ENCODE assay signal across 9 mouse cellular contexts in genomic region chr8:11253556-11253955, GRCm38 (mm10). TPM values are rescaled to one million over a fixed set of nuclear protein-coding genes. Genes with fewer than 3 reads are reported as not detected.
A peak's percentile ranks its signal among the peaks of the same experiment; 100 is the strongest.
DNase-seq lines count a peak whose midpoint lies in the region; ATAC-seq and TF ChIP-seq lines count a peak whose summit lies in the region.
"Had no signal": no experiment of that assay in that cellular context is flagged by ENCODE, and none has a peak within 500 bp of the region (broad histone marks: within the 10 kb centered on the region; RNA-seq: fewer than 3 reads in every experiment).

No protein-coding gene starts in this region.

- H3K36me3 ChIP-seq in C2C12 (ENCODE audit: control insufficient read depth, insufficient read depth) = no peaks in the 10 kb centered on the region
- H3K36me3 ChIP-seq in forebrain, embryonic 10.5 days (replicated peaks) = no peaks in the 10 kb centered on the region
- no peaks in the 10 kb centered on the region for H3K36me3 ChIP-seq in heart, embryonic 14.5 days (ENCODE audit: control insufficient read depth, insufficient read depth, low read length)
- no peaks in the 10 kb centered on the region for H3K36me3 ChIP-seq in liver, postnatal 0 days (replicated peaks; ENCODE audit: insufficient read depth, low read length)

- peaks cover 2% of the 10 kb centered on the region for H3K79me3 ChIP-seq in C2C12 (ENCODE audit: low read depth)

- no peak for TF ChIP-seq POLR2A in bone marrow macrophage, adult 2 months (IDR thresholded peaks at IDR 0.05; ENCODE audit: borderline replicate concordance, low read depth, low read length)

- H3K9me3 ChIP-seq in forebrain, embryonic 10.5 days = no peaks in the 10 kb centered on the region
- no peaks in the 10 kb centered on the region for H3K9me3 ChIP-seq in heart, embryonic 14.5 days (ENCODE audit: control insufficient read depth, low read length)
- H3K9me3 ChIP-seq in liver, postnatal 0 days (ENCODE audit: low read length) = no peaks in the 10 kb centered on the region

- peak; percentile 81 for DNase-seq in forebrain, embryonic 10.5 days (ENCODE audit: extremely low spot score, low spot score)
- peak; percentile 83 to 92 for DNase-seq in kidney, postnatal 25 days
- peak; percentile 81 for DNase-seq in liver, postnatal 0 days
- DNase-seq in ovary, postnatal 10 days (ENCODE audit: low spot score) = peak; percentile 64
- peak; percentile 16 to 60 for DNase-seq in thymus, postnatal 10 days (ENCODE audit: low spot score in 2 of 2)

- no peak overlapping the region for H3K4me2 ChIP-seq in heart, embryonic 14.5 days (ENCODE audit: low read length)
- no peak overlapping the region for H3K4me2 ChIP-seq in liver, postnatal 0 days (ENCODE audit: low read depth, low read length)

- no peak overlapping the region for H3K27ac ChIP-seq in bone marrow macrophage, adult 2 months (ENCODE audit: insufficient read depth, low read depth, low read length)
- H3K27ac ChIP-seq in forebrain, embryonic 10.5 days = no peak overlapping the region
- peak overlapping the region in 1 of 2 experiments; percentile 73; a peak in 2 of 4 replicates for H3K27ac ChIP-seq in heart, embryonic 14.5 days (replicated peaks in 1 of 2; ENCODE audit: control insufficient read depth in 1 of 2, insufficient read depth in 1 of 2, low read depth in 2 of 2, low read length in 2 of 2)
- no peak overlapping the region for H3K27ac ChIP-seq in liver, postnatal 0 days (ENCODE audit: low read depth)

- H3K27me3 ChIP-seq in C2C12 (ENCODE audit: control insufficient read depth, insufficient read depth, insufficient read length) = no peaks in the 10 kb centered on the region
- no peaks in the 10 kb centered on the region for H3K27me3 ChIP-seq in forebrain, embryonic 10.5 days (ENCODE audit: poor library complexity, severe bottlenecking)
- no peaks in the 10 kb centered on the region for H3K27me3 ChIP-seq in heart, embryonic 14.5 days (ENCODE audit: control insufficient read depth, insufficient read depth, low read length)
- no peaks in the 10 kb centered on the region for H3K27me3 ChIP-seq in liver, postnatal 0 days (ENCODE audit: insufficient read depth, low read length)

- ATAC-seq in heart, embryonic 14.5 days (ENCODE audit: insufficient number of reproducible peaks, insufficient read depth, low FRiP score, low read depth) = 0 out of 2 replicates have a peak, but pooled peaks have one; percentile 4
- ATAC-seq in liver, postnatal 0 days = no peak

- peaks cover 53% of the 10 kb centered on the region for H3K79me2 ChIP-seq in C2C12 (ENCODE audit: control insufficient read depth, insufficient read depth)

- peak; percentile 89 for TF ChIP-seq CTCF in C2C12 (IDR thresholded peaks at IDR 0.05; ENCODE audit: control insufficient read depth, insufficient read depth, insufficient read length)
- TF ChIP-seq CTCF in bone marrow macrophage, adult 2 months (IDR thresholded peaks at IDR 0.05; ENCODE audit: low read depth, low read length) = peak; percentile 98
- peak; percentile 96 for TF ChIP-seq CTCF in liver, postnatal 0 days (IDR thresholded peaks at IDR 0.05; ENCODE audit: low read depth)

- 74% methylated on average over 1 of the region's 1 CpGs for WGBS in forebrain, embryonic 10.5 days
- 64% methylated on average over 1 of the region's 1 CpGs for WGBS in heart, embryonic 14.5 days
- 69% methylated on average over 1 of the region's 1 CpGs for WGBS in liver, postnatal 0 days (ENCODE audit: insufficient replicate concordance)

- no peak overlapping the region for H3K4me3 ChIP-seq in C2C12 (ENCODE audit: insufficient read depth, poor library complexity, severe bottlenecking)
- H3K4me3 ChIP-seq in bone marrow macrophage, adult 2 months (ENCODE audit: insufficient read depth, low read length) = no peak overlapping the region
- H3K4me3 ChIP-seq in forebrain, embryonic 10.5 days = no peak overlapping the region
- no peak overlapping the region for H3K4me3 ChIP-seq in heart, embryonic 14.5 days (ENCODE audit: control insufficient read depth in 1 of 2, insufficient read depth in 1 of 2, low read depth in 1 of 2, low read length in 2 of 2)
- H3K4me3 ChIP-seq in liver, postnatal 0 days (ENCODE audit: low read depth, low read length) = no peak overlapping the region
- H3K4me3 ChIP-seq: erythroblast, embryonic 14.5 days had no signal

- TF ChIP-seq EP300 in liver, postnatal 0 days (IDR thresholded peaks at IDR 0.05; ENCODE audit: low read depth) = no peak

- no peak overlapping the region for H3ac ChIP-seq in C2C12 (ENCODE audit: control insufficient read depth, insufficient read length, low read depth)

- no peak overlapping the region for H3K9ac ChIP-seq in heart, embryonic 14.5 days (ENCODE audit: low read length)
- H3K9ac ChIP-seq in liver, postnatal 0 days (replicated peaks) = no peak overlapping the region

- peaks cover 19% of the 10 kb centered on the region for H3K4me1 ChIP-seq in bone marrow macrophage, adult 2 months (ENCODE audit: control insufficient read depth, insufficient read depth, low read length)
- H3K4me1 ChIP-seq in forebrain, embryonic 10.5 days = peaks cover 16% of the 10 kb centered on the region
- peaks cover 41 to 80% of the 10 kb centered on the region in 2 experiments for H3K4me1 ChIP-seq in heart, embryonic 14.5 days (ENCODE audit: control insufficient read depth in 2 of 2, insufficient read depth in 2 of 2, low read length in 2 of 2)
- peaks cover 17% of the 10 kb centered on the region for H3K4me1 ChIP-seq in liver, postnatal 0 days (ENCODE audit: insufficient read depth)

TF ChIP-seq in C2C12, 6 proteins besides CTCF, POLR2A, EP300 and RAD21:
- TF ChIP-seq FOSL1 (IDR thresholded peaks at IDR 0.05; ENCODE audit: insufficient read depth, low read length, poor library complexity, severe bottlenecking) (no peak), MAX (IDR thresholded peaks at IDR 0.05) (no peak), USF1 (IDR thresholded peaks at IDR 0.05; ENCODE audit: low read depth) (no peak), CEBPB (IDR thresholded peaks at IDR 0.05; ENCODE audit: low read depth) (no peak), MYOG (IDR thresholded peaks at IDR 0.05; ENCODE audit: control insufficient read depth, extremely low read depth, insufficient read length) (no peak), MYOD1 (IDR thresholded peaks at IDR 0.05; ENCODE audit: control insufficient read depth, insufficient read length, low read depth) (peak; percentile 54)
TF ChIP-seq in C2C12: peak in this region for 1.

RNA-seq across cellular contexts. Expression of gene Col4a2, which starts 59.0 kb away (rescaled TPM):
- 68.8 TPM for polyA plus RNA-seq in C2C12 (2012; fragmentation: generic; extraction: Trizol)
- polyA plus RNA-seq in bone marrow macrophage, adult 2 months (2012; ENCODE audit: insufficient read depth, insufficient read length, missing spikeins) = 2.6 and 2.7 TPM in 2 replicates
- 47.1 and 49.4 TPM in 2 replicates for polyA plus RNA-seq in forebrain, embryonic 10.5 days (2016; fragmentation: Nextera tagmentation; extraction: Ambion mirVana)
- polyA plus RNA-seq in heart, embryonic 14.5 days (2014; fragmentation: Nextera tagmentation; extraction: Ambion mirVana) = 77.7 and 80.3 TPM in 2 replicates
- polyA plus RNA-seq in liver, postnatal 0 days (2015; fragmentation: Nextera tagmentation; extraction: Ambion mirVana) = 8.0 and 9.7 TPM in 2 replicates

RNA-seq across cellular contexts. Expression of gene Col4a1, which starts 59.1 kb away (rescaled TPM):
- polyA plus RNA-seq in C2C12 (2012; fragmentation: generic; extraction: Trizol) = 74.7 TPM
- 2.7 and 7.2 TPM in 2 replicates for polyA plus RNA-seq in bone marrow macrophage, adult 2 months (2012; ENCODE audit: insufficient read depth, insufficient read length, missing spikeins)
- polyA plus RNA-seq in forebrain, embryonic 10.5 days (2016; fragmentation: Nextera tagmentation; extraction: Ambion mirVana) = 123 and 129 TPM in 2 replicates
- 250 and 253 TPM in 2 replicates for polyA plus RNA-seq in heart, embryonic 14.5 days (2014; fragmentation: Nextera tagmentation; extraction: Ambion mirVana)
- 15.8 and 22.6 TPM in 2 replicates for polyA plus RNA-seq in liver, postnatal 0 days (2015; fragmentation: Nextera tagmentation; extraction: Ambion mirVana)
